Mouse (Mus musculus) brain, adult 2 months (tissue): ENCODE results near the gene Nfkbib.
A peak's percentile ranks its signal among the peaks of the same experiment; 100 is the strongest.

Source experiments
- DNase-seq: peaks from one replicate; pipeline ENCODE4 v3.0.0; 2011; ENCODE audit warnings: low read depth, low spot score

The Nfkbib gene

GRCm38 (mm10) chr7:28767462-28767965 is at the start of gene Nfkbib:
Nfkbib (minus strand) TSS chr7:28767512.
- DNase-seq: no peak

GRCm38 (mm10) chr7:28816920-28817319 is 49.6 kb upstream of the Nfkbib start:
- no peak for DNase-seq

GRCm38 (mm10) chr7:28816201-28816600 is 48.9 kb upstream of the Nfkbib start:
- peak; percentile 36 for DNase-seq

GRCm38 (mm10) chr7:28815230-28815629 is 47.9 kb upstream of the Nfkbib start:
- DNase-seq: no peak

GRCm38 (mm10) chr7:28814306-28815034 is 47.2 kb upstream of the Nfkbib start:
- no peak for DNase-seq

- DNase-seq: no peak
Measured at GRCm38 (mm10) chr7:28812949-28813348, 45.6 kb upstream of the Nfkbib start.

GRCm38 (mm10) chr7:28812436-28812835 is 45.1 kb upstream of the Nfkbib start:
- DNase-seq: no peak

- DNase-seq: no peak
Measured at GRCm38 (mm10) chr7:28811640-28812275, 44.4 kb upstream of the Nfkbib start.

- DNase-seq: peak; percentile 96
Measured at GRCm38 (mm10) chr7:28811228-28811627, 43.9 kb upstream of the Nfkbib start.

- DNase-seq: peak; percentile 100
Measured at GRCm38 (mm10) chr7:28810107-28811066, 43.1 kb upstream of the Nfkbib start.

- peak; percentile 83 for DNase-seq
Measured at GRCm38 (mm10) chr7:28809401-28810089, 42.2 kb upstream of the Nfkbib start.

- DNase-seq: peak; percentile 97
Measured at GRCm38 (mm10) chr7:28808957-28809393, 41.7 kb upstream of the Nfkbib start.

GRCm38 (mm10) chr7:28808221-28808941 is 41.1 kb upstream of the Nfkbib start, which contains the start of gene Hnrnpl:
Hnrnpl (plus strand) TSS chr7:28808541.
- DNase-seq: peak; percentile 73

- peak; percentile 44 for DNase-seq
Measured at GRCm38 (mm10) chr7:28807641-28808220, 40.4 kb upstream of the Nfkbib start.

GRCm38 (mm10) chr7:28806869-28807268 is 39.6 kb upstream of the Nfkbib start:
- DNase-seq: no peak

GRCm38 (mm10) chr7:28803756-28804155 is 36.4 kb upstream of the Nfkbib start:
- no peak for DNase-seq

- peak; percentile 43 for DNase-seq
Measured at GRCm38 (mm10) chr7:28802846-28803588, 35.7 kb upstream of the Nfkbib start.

- DNase-seq: no peak
Measured at GRCm38 (mm10) chr7:28801901-28802670, 34.8 kb upstream of the Nfkbib start.
